Mouse (Mus musculus) C2C12 (cell line): ENCODE data around the gene Rbbp6.

ENCODE experiments used
- CEBPB ChIP-seq: IDR thresholded peaks from one replicate; pipeline ENCODE4 v1.6.1; 2011; ENCODE audit warnings: low read depth, mild to moderate bottlenecking, control low read depth, moderate library complexity
- CTCF ChIP-seq: IDR thresholded peaks from one replicate; pipeline ENCODE4 v1.5.1; 2011; ENCODE audit not compliant: control insufficient read depth, insufficient read depth, insufficient read length
- FOSL1 ChIP-seq: IDR thresholded peaks from one replicate; pipeline ENCODE4 v1.8.0; 2011; ENCODE audit warnings: mild to moderate bottlenecking, low read length; ENCODE audit not compliant: poor library complexity, insufficient read depth, severe bottlenecking
- MAX ChIP-seq: IDR thresholded peaks from one replicate; pipeline ENCODE4 v1.6.1; 2011; ENCODE audit warnings: mild to moderate bottlenecking, control low read depth
- MYOD1 ChIP-seq: IDR thresholded peaks from one replicate; pipeline ENCODE4 v1.6.1; 2011; ENCODE audit warnings: low read depth; ENCODE audit not compliant: control insufficient read depth, insufficient read length
- USF1 ChIP-seq: IDR thresholded peaks from one replicate; pipeline ENCODE4 v1.6.1; 2011; ENCODE audit warnings: low read depth, mild to moderate bottlenecking, control low read depth, moderate library complexity

DNA sequence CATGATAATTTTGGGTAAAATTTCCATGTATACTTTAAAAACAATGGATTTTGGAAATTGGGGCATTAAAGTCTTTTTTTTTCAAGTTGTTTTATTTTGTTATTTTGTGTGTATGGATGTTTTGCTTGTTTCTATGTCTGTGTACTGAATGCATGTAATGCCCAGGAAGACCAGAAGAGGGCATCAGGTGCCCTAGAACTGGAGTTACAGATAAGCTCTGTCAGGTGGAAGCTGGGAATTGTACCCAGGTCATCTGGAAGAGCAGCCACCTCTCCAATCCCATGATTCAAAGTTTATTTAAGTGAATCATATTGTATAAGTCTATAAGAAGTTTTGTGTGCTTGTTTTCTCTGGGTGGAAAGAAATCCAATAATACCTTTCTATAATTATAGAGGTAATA lies 73.8 kb downstream of the Rbbp6 start:
- no peak for TF ChIP-seq CTCF
- no peak for TF ChIP-seq FOSL1
- no peak for TF ChIP-seq CEBPB
- TF ChIP-seq USF1, result no peak
- no peak for TF ChIP-seq MYOD1
- TF ChIP-seq MAX, result no peak
